Mouse (Mus musculus): ENCODE data around the gene Hmgb3. TPM values are rescaled to one million over a fixed set of nuclear protein-coding genes. Genes with fewer than 3 reads are reported as not detected.
"Not testable (repeated sequence)": the region's sequence is repeated elsewhere in the genome, so short reads cannot be mapped to it uniquely, and the experiment has no call there.

Hmgb3 gene
- polyA plus RNA-seq (2015; fragmentation: Nextera tagmentation; extraction: Ambion mirVana), result 686 and 764 TPM in 2 replicates

DNA sequence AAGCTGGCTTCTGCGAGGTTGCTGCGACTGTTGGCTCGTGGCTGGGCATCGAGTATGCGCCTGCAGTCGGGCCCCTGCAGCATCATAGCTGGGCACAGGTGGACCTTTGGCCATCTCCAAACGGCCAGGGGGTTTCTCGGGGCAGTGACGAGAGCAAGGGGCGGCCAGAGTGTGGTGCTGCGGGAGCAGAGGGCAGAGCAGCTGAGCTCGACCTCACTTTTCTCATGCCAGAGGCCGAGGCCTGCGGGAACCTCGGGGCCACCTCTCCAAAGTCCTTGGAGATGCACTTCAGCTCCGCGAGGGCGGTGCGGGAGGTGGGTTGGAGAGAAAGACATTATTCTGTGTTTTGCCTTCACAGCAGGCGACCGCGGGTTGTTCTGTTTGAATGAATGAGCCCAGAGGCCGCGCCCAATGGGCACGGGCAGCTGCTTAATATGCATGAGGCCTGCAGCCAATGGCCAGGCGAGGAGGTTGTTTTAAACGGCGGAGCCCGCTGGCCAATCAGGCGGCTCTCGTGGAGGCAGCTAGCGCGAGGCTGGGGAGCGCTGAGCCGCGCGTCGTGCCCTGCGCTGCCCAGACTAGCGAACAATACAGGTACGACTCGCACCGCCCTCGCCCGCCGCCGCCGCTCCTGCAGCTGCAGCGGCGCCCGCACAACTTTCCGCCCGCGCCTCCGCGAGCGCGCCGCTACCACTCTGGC, at the start of gene Hmgb3:
Hmgb3 (plus strand) TSS at position 504 of the 700 bp plus-strand sequence.
- Histone ChIP-seq H3K4me3 (replicated peaks) (peak within 1 kb of the TSS; percentile 73), H3K36me3 (peaks cover 5% of the 10 kb centered on the region; the same call in 1 of the 2 replicates), H3K9ac (replicated peaks) (peak within 1 kb of the TSS; percentile 97), H3K27me3 (no peaks in the 10 kb centered on the region), H3K9me3 (no peaks in the 10 kb centered on the region), H3K4me2 (replicated peaks) (peak within 1 kb of the TSS; percentile 66), H3K27ac (peak within 1 kb of the TSS; percentile 98), H3K4me1 (replicated peaks) (peaks cover 15% of the 10 kb centered on the region; the same call in 1 of the 2 replicates)
- WGBS, result 30% methylated on average over 57 of the region's 59 CpGs
- ATAC-seq, result peak; percentile 98

DNA sequence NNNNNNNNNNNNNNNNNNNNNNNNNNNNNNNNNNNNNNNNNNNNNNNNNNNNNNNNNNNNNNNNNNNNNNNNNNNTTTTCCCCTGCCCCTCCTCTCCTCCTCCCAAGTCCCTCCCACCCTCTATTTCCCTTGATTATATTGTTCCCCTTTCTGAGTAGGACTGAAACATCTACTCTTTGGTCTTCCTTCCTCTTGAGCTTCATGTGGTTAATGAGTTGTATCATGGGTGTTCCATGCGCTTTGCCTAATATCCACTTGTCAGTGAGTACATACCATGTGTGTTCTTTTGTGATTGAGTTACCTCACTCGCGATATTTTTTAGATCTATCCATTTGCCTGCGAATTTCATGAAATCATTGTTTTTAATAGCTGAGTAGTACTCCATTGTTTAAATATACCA, 49.1 kb upstream of the Hmgb3 start:
- H3K4me3 ChIP-seq (replicated peaks); H3K9ac ChIP-seq (replicated peaks); H3K4me2 ChIP-seq (replicated peaks); H3K27ac ChIP-seq; H3K9me3 ChIP-seq; ATAC-seq; H3K4me1 ChIP-seq (replicated peaks); H3K27me3 ChIP-seq; H3K36me3 ChIP-seq: not testable (repeated sequence)
- WGBS, result 86% methylated on average over 4 of the region's 4 CpGs

DNA sequence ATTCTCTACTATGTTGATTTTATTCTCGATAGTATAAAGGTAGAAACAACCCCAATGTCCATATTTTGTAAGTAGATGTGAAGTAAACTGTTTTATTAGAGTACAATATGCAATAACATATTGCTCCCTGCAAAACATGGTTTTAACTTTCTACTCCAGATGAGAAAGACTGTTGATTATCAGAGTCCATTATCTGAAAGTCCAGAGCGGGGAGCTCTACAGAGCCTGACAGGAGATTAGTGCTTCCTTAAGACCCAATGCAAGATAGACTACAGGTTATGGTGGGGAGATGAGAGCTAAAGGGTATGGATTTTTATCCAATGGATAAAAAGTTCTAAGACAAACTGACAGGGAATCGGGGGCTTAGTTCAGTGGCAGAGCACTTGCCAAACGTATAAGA, 36.5 kb upstream of the Hmgb3 start:
- WGBS, result 75% methylated on average over 4 of the region's 4 CpGs
- no peaks in the 10 kb centered on the region for H3K27me3 ChIP-seq
- no peak overlapping the region for H3K4me3 ChIP-seq (replicated peaks)
- no peaks in the 10 kb centered on the region for H3K4me1 ChIP-seq (replicated peaks)
- H3K9me3 ChIP-seq, result no peaks in the 10 kb centered on the region
- H3K27ac ChIP-seq, result no peak overlapping the region
- no peak for ATAC-seq
- no peak overlapping the region for H3K9ac ChIP-seq (replicated peaks)
- H3K4me2 ChIP-seq (replicated peaks), result no peak overlapping the region
- no peaks in the 10 kb centered on the region for H3K36me3 ChIP-seq

DNA sequence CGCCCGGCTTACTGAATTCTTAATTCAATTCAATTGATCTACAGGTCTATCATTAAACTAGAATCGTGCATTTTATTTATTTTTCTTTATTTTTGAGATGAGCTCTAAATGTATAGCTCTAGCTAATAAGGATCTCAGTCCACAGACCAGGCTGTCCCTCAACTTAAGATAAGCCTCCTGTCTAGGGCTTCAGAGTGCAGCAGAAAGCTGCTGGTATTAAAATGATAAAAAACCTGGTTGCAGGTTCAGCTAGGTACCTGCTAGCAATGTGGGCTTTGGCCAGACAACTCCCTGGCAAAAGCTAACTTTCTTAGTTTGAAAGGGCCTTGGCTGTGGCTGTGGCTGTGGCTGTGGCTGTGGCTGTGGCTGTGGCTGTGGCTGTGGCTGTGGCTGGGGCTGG, 32.8 kb upstream of the Hmgb3 start:
- H3K4me3 ChIP-seq (replicated peaks), result no peak overlapping the region
- no peaks in the 10 kb centered on the region for H3K9me3 ChIP-seq
- 88% methylated on average over 3 of the region's 3 CpGs for whole genome bisulfite sequencing
- H3K9ac ChIP-seq (replicated peaks), result no peak overlapping the region
- no peak for ATAC-seq
- no peaks in the 10 kb centered on the region for H3K36me3 ChIP-seq
- H3K27ac ChIP-seq, result no peak overlapping the region
- no peaks in the 10 kb centered on the region for H3K27me3 ChIP-seq
- no peak overlapping the region for H3K4me2 ChIP-seq (replicated peaks)
- 0 out of 2 replicates have a peak, but pooled peaks cover 3% of the 10 kb centered on the region for H3K4me1 ChIP-seq (replicated peaks)

DNA sequence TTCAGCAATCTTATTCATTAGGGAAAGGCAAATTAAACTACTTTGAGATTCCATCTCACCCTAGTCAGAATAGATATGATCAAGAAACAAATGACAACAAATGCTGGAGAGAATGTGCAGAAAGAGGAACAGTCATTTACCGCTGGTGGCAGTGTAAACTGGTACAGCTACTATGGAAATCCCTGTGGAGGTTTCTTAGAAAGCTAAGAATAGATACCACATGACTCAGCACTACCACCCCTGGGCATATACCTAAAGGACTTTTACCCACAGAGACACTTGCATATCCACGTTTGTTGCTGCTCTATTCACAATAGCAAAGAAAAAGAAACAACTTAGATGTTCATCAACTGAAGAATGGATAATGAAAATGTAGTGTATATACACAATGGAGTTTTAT, 31.4 kb upstream of the Hmgb3 start:
- no peaks in the 10 kb centered on the region for H3K9me3 ChIP-seq
- H3K4me3 ChIP-seq (replicated peaks), result no peak overlapping the region
- H3K36me3 ChIP-seq, result no peaks in the 10 kb centered on the region
- peaks cover 10% of the 10 kb centered on the region; the same call in 1 of the 2 replicates for H3K4me1 ChIP-seq (replicated peaks)
- H3K9ac ChIP-seq (replicated peaks), result no peak overlapping the region
- WGBS, result 72% methylated on average over 2 of the region's 2 CpGs
- no peaks in the 10 kb centered on the region for H3K27me3 ChIP-seq
- H3K4me2 ChIP-seq (replicated peaks), result no peak overlapping the region
- H3K27ac ChIP-seq, result no peak overlapping the region
- ATAC-seq, result no peak

DNA sequence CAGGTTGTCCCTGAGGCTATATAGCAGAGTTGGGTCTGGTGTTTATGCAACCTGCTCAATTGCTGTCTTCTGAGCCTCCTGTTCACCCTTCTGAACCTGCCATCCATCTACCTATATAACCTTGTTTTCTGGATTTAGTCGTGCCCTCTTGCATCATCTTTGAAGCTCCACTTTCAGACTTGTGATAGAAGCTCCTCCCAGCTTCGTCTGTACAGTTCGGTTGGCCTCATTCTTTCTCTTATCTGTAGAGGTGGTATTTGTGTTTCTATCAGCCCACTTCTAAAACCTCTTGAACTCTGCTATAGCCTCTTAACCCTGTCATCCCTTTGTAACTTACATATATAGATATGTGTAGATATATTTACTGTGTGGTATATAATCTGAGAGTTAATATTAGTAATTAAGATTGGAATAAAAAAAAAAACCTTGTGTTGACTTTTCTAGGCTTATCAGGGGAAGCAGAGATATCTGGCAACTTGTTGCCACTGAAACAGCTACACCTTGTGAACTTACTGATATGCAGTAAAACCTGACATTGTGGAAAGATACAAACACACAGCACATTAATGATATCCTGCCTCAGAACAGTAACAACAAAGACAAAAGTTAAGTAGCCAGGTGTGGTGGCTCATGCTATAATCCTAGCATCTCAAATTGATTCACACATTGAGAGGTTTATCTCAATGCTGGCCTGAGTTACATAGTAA, 30.0 kb upstream of the Hmgb3 start:
- Histone ChIP-seq H3K27me3 (no peaks in the 10 kb centered on the region), H3K27ac (no peak overlapping the region), H3K4me2 (replicated peaks) (no peak overlapping the region), H3K9ac (replicated peaks) (no peak overlapping the region), H3K36me3 (no peaks in the 10 kb centered on the region), H3K4me1 (replicated peaks) (peaks cover 10% of the 10 kb centered on the region; the same call in 1 of the 2 replicates), H3K4me3 (replicated peaks) (no peak overlapping the region), H3K9me3 (no peaks in the 10 kb centered on the region)
- WGBS, result 79% methylated on average over 3 of the region's 3 CpGs
- ATAC-seq, result no peak

DNA sequence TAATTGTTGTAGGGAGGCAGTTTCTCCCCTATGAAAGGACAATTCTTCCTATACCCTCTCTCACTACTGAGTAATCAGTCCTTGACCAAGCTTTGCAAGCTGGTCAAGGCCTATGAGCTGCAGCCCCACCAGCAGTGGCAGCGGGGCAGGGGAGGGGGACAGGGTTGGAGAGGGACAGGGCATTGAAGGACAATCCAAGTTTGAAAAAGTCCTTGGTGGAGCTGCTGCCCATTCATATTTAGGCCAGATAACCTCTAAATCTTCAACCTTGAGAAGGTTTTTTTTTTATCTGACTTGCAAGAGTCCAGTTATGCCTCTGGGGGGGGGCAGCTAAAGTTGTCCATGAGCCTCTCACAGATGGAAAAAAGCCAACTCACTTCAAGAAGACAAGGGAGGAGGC, 28.3 kb upstream of the Hmgb3 start:
- ATAC-seq, result no peak
- 92% methylated on average over 1 of the region's 1 CpGs for WGBS

DNA sequence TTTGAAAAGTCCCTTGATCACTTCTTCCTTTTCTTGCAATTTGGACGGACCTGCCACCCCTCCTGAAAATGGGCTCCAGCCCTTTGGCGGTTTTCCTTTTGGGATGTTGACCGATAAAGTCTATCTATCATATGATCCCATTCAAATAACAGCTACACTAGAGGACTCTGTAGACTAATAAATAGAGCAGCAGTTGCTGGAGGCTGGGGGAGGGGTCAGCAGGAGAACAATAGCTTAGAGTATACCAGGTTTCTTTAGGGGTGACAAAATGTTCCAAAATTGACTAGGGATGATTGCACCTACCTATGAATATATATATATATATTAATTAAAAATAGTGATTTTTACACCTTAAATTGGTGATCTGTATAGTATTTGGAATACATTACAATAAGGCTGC, 27.6 kb upstream of the Hmgb3 start:
- Histone ChIP-seq H3K4me2 (replicated peaks) (no peak overlapping the region), H3K27me3 (no peaks in the 10 kb centered on the region), H3K9me3 (no peaks in the 10 kb centered on the region), H3K36me3 (no peaks in the 10 kb centered on the region), H3K9ac (replicated peaks) (no peak overlapping the region), H3K4me1 (replicated peaks) (peaks cover 10% of the 10 kb centered on the region; the same call in 1 of the 2 replicates), H3K4me3 (replicated peaks) (no peak overlapping the region), H3K27ac (0 out of 2 replicates have a peak overlapping the region, but pooled peaks have one; percentile 53)
- WGBS, result 64% methylated on average over 3 of the region's 3 CpGs
- ATAC-seq, result peak; percentile 61; the same call in 1 of the 2 replicates

More for the DNA sequence above, 28.3 kb upstream of the Hmgb3 start:
- no peak overlapping the region for H3K4me3 ChIP-seq (replicated peaks)
- no peak overlapping the region for H3K4me2 ChIP-seq (replicated peaks)
- no peaks in the 10 kb centered on the region for H3K27me3 ChIP-seq
- H3K9ac ChIP-seq (replicated peaks), result no peak overlapping the region
- H3K9me3 ChIP-seq, result no peaks in the 10 kb centered on the region
- no peak overlapping the region for H3K27ac ChIP-seq
- peaks cover 10% of the 10 kb centered on the region; the same call in 1 of the 2 replicates for H3K4me1 ChIP-seq (replicated peaks)
- no peaks in the 10 kb centered on the region for H3K36me3 ChIP-seq

DNA sequence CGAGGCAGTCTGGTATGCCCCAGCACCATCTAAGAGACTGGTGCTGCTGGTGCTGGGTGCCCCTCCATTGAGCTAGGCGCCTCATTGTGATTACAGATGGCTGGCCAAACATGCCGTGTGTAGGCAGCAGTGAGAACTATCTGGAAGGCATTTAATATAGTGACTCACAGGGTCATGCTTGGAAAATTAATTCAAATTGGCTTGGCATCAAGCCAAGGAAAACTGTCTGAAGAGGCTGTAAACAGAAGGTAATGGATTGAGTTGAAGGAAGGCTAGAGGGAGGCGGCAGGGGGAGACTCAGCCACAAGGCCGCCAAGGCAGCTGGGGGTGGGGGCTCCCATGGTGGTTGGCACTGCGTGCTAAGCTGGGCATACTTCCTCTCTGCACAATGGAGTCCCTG, 27.1 kb upstream of the Hmgb3 start:
- ATAC-seq, result peak; percentile 95
- Histone ChIP-seq H3K4me2 (replicated peaks) (no peak overlapping the region), H3K9ac (replicated peaks) (no peak overlapping the region), H3K4me3 (replicated peaks) (no peak overlapping the region), H3K4me1 (replicated peaks) (peaks cover 10% of the 10 kb centered on the region; the same call in 1 of the 2 replicates), H3K36me3 (no peaks in the 10 kb centered on the region), H3K27ac (peak overlapping the region; percentile 53), H3K27me3 (no peaks in the 10 kb centered on the region), H3K9me3 (no peaks in the 10 kb centered on the region)
- 48% methylated on average over 6 of the region's 6 CpGs for WGBS

DNA sequence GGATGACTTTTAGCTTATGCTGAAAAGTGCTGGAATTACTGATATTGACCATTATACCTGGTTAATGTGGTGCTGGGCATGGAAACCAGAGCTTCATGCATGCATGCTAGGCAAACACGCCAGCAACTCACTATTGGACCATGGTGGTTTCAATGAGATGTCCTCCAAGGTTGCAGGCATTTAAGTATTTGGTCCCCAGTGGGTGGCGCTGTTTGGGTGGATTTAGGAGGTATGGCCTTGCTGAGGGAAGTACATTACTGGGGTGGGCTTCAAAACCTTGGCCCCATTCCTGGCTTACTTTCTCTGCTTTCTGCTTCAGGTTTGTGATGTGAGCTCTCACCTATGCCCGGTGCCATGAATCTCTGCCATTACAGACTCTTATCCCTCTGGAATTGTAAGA, 23.1 kb upstream of the Hmgb3 start:
- H3K4me2 ChIP-seq (replicated peaks), result no peak overlapping the region
- H3K4me1 ChIP-seq (replicated peaks), result peaks cover 10% of the 10 kb centered on the region; the same call in 1 of the 2 replicates
- no peaks in the 10 kb centered on the region for H3K27me3 ChIP-seq
- no peak overlapping the region for H3K9ac ChIP-seq (replicated peaks)
- no peak for ATAC-seq
- no peak overlapping the region for H3K27ac ChIP-seq
- 67% methylated on average over 3 of the region's 3 CpGs for WGBS
- H3K36me3 ChIP-seq, result no peaks in the 10 kb centered on the region
- no peaks in the 10 kb centered on the region for H3K9me3 ChIP-seq
- no peak overlapping the region for H3K4me3 ChIP-seq (replicated peaks)

DNA sequence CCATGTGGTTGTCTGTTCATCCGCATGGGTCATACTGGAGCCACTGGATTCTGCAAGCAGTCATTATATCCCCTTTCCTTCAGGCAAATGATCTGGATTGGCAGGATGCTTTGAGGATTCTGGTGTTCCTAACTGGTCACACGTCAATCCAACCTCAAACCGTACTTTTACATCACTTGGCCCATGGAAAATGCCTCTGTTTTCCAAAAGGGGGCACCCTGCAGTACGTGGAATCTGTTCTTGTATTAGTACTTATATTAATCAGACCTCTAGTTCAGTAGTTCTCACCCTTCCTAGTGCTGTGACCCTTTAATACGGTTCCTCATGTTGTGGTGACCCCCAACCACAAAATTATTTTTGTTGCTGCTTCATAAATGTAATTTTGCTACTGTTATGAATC, 21.6 kb upstream of the Hmgb3 start:
- H3K27me3 ChIP-seq, result no peaks in the 10 kb centered on the region
- no peaks in the 10 kb centered on the region for H3K4me1 ChIP-seq (replicated peaks)
- no peak overlapping the region for H3K9ac ChIP-seq (replicated peaks)
- no peak for ATAC-seq
- H3K4me2 ChIP-seq (replicated peaks), result no peak overlapping the region
- 80% methylated on average over 5 of the region's 5 CpGs for WGBS
- H3K27ac ChIP-seq, result no peak overlapping the region
- H3K9me3 ChIP-seq, result no peaks in the 10 kb centered on the region
- no peaks in the 10 kb centered on the region for H3K36me3 ChIP-seq
- H3K4me3 ChIP-seq (replicated peaks), result no peak overlapping the region

DNA sequence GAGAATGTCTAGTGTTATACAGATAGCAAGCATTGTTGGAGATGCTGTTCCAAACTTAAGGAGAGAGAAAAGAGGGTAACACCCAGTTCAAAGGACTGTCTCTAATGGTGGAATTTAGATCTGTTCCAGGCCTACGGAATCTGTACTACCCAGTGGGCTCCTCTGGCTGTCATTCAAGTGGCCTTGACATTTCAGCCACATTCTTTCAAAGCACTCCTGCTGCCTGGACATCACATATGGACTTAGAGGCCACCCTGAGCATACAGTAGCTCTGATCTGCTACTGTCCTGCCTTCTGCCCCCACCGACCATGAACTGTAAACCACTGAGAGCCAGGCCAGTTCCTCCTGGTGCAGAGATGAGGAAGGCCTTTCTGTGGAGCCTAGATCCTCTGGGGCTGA, 17.9 kb upstream of the Hmgb3 start:
- WGBS, result 93% methylated on average over 2 of the region's 2 CpGs

More for the DNA sequence above, 17.9 kb upstream of the Hmgb3 start:
- no peaks in the 10 kb centered on the region for H3K36me3 ChIP-seq
- H3K9ac ChIP-seq (replicated peaks), result no peak overlapping the region
- no peak overlapping the region for H3K4me2 ChIP-seq (replicated peaks)
- ATAC-seq, result no peak
- H3K4me1 ChIP-seq (replicated peaks), result no peaks in the 10 kb centered on the region
- no peak overlapping the region for H3K4me3 ChIP-seq (replicated peaks)
- no peaks in the 10 kb centered on the region for H3K27me3 ChIP-seq
- no peak overlapping the region for H3K27ac ChIP-seq
- no peaks in the 10 kb centered on the region for H3K9me3 ChIP-seq

Measured in midbrain, embryonic 13.5 days (tissue).